Mouse (Mus musculus): Measurements from ENCODE around the gene Tmprss4.
A peak's percentile ranks its signal among the peaks of the same experiment; 100 is the strongest.

Tmprss4 gene

DNA sequence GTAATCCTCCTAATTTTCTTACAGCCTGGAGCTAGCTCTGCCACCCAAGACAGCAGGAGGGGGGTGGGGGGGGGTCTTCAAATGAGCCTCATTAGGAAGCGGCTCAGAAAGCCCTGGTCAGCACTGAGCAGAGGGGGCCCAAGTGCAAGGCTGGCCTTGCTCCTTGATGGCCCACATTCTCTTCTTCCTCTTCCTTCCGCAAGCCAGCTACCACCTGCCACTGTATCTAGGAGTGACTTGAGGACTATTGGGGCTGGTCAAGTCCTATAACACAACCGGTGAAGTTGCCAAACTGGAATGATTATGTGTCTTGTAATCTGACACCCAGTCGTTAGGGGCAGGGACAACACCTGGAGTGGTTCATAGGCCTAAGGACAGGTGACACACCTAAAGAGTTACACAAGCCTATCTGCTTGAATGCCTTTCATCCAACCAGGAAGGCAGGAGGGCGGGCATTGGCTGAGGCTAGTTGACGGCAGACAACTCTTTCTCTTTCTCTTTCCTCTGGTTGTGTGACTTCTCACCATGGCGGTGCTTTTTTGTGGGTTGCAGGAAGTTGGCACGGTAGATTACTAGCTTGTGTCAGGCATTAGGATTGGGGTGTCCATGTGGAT is at the start of gene Tmprss4:
Tmprss4 (minus strand) TSS at position 296 of the 614 bp plus-strand sequence.
- no peak for DNase-seq (ENCODE audit: low read depth, low spot score)

- DNase-seq (ENCODE audit: low read depth, low spot score) = no peak
These were observed 48.5 kb upstream of the Tmprss4 start for GRCm38 (mm10) chr9:45252395-45252794.

DNA sequence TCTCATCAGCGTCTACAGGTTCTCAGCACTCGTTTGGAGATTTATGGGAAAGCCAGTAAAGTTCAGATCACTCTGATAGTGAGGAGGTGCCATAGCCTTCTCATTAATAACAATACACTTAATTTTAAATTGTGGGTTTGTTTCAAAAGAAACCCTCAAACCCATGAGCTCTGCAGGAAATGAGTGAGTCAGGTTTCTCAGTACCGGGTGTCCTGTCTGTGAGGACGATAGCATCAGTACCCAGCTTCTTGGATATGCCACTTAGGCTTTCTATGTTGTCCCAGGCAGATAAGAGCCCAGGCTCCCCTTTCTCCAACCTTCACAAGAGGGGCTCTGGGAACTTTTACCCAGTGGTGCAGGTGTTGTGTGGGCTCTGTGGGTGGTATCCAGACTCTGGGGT is 48.1 kb upstream of the Tmprss4 start:
- DNase-seq (ENCODE audit: low read depth, low spot score) = no peak

DNA sequence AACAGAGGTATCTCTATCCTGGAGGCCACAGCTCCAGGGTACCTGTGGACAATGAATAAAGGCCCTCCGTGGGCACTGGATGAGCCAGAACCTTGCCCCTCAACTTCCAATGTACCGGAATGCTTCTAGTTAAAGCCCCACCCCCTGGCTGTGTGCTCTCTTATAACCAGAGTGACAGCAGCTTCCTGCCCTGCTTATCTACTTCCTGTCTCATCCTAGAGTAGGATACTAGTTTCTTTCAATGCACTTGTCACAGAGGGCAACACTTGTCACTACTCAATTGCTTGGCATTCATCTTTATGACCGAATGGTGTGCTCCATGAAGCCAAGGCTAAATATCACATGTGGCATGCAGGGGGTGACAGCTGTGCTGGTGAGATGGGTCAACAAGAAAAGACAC is 47.4 kb upstream of the Tmprss4 start:
- DNase-seq (ENCODE audit: low read depth, low spot score) = no peak

DNA sequence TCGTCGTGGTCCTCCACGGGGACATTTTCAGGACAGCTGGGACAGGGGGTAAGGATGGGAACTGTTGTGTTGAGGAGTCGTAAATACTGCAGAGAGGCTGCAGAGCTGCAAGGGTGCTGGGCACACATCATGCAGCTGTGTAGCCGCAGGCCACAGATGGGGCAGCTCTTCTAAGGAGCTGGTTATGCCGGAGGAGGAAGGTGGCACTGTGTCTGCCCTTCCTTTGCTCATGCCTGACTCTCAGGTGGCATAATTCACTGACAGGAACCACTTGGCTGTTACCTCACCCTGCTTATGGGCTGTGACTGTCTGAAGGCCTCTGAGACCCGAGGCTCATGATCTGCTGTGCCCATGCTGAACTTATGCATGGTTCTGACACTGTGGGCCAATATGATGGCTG is 46.4 kb upstream of the Tmprss4 start:
- DNase-seq (ENCODE audit: low read depth, low spot score) = no peak

DNA sequence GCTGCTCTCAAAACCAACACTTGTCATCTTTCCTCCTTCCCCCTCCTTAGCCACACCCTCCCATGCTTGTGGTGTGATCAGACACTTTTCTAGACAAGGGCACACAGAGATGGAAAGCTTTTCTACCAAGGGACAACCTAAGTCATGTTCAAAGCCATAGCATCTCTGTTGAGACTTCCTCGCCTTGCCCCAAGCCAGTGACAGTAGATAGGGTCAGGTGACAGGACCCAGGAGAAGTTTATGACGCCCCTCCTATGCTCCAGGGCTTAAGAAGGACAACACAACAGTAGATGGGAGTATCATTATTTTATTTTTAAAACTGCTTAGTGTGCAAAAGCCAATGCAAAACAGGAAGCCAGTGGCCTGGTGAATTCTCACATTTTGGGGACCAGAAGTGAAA is 43.6 kb upstream of the Tmprss4 start:
- no peak for DNase-seq (ENCODE audit: low read depth, low spot score)

GRCm38 (mm10) chr9:45246060-45246459 is 42.2 kb upstream of the Tmprss4 start:
- no peak for DNase-seq (ENCODE audit: low read depth, low spot score)

- no peak for DNase-seq (ENCODE audit: low read depth, low spot score)
These were observed 41.5 kb upstream of the Tmprss4 start for GRCm38 (mm10) chr9:45245432-45245831.

DNA sequence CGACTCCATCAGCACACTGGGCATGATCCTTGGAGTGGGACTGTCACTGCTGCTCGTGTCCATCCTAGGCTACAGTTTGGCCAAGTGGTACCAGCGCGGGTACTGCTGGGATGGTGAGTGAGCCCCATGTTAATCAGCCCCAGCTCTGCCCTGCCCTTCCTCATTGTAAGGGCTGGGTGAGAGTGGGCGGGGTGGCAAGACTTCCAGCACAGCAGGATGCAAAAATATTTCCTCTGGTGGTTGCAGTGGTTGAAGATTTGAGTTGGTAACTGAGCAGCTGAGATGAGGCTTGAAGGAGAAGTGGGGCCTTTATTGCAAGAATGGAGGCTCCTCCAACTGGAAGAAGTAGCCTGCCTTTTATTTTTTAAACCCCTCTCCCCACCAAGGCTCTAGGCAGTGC is 37.5 kb upstream of the Tmprss4 start:
- DNase-seq (ENCODE audit: low read depth, low spot score) = no peak

DNA sequence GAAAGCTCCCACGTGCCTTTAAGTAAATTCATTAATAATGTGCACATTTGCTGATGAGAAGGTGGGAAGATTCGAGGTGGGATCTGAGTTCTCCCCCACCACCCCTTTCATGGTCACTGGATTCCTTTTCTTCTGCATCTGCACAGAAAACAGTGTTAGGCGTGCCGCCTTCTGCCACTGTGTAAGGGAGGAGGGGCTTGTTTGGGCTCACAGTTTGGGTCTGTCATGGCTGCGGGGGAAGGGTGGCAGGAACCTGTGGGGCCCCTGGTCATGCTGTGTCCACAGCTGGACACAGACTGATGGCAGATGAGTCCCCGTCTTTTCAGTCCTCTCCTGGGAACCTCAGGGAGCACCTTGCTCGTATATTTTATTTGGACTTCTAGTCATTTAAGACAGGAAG is 32.9 kb upstream of the Tmprss4 start:
- no peak for DNase-seq (ENCODE audit: low read depth, low spot score)

- no peak for DNase-seq (ENCODE audit: low read depth, low spot score)
These were observed 31.9 kb upstream of the Tmprss4 start for GRCm38 (mm10) chr9:45235668-45236227.

- DNase-seq (ENCODE audit: low read depth, low spot score) = no peak
These were observed 25.5 kb upstream of the Tmprss4 start for GRCm38 (mm10) chr9:45229359-45229758.

DNA sequence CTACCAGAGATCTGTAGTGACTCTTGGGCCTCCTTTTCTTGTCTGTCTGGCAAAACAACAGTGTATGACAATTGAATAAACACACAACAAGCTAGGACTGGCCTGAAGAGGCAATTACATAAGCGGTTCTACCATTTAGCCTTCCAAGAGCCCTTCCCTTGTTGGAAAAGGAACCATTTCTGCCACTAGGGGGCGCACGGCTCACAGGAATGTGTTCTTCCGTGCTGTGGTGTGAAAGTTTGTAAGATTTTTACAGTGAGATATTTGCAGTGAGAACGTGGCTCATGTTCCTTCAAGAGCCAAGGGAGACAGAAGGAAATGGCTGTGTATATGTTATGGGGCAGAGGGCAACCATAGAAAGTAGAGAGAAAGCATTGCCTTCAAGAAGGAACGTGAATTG is 17.7 kb upstream of the Tmprss4 start:
- DNase-seq (ENCODE audit: low read depth, low spot score) = peak; percentile 86

DNA sequence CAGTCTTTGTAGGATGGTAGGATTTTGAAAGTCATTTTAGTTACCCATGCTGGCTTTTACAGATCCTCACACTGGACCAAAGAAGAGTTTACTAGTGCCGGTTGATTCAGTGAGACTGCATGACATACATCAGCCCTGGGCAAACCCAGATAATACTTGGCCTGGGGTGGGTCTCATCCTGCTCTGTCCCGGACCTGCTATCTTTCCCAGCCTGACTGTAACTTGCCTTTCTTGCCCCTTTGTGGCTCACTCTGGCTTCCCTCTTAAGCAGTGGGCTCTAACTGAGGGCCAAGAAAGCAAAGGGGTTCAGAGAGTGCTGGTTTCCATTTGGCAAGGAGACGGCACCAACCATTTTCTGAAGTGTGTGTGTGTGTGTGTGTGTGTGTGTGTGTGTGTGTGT is 15.8 kb upstream of the Tmprss4 start:
- no peak for DNase-seq (ENCODE audit: low read depth, low spot score)

- no peak for DNase-seq (ENCODE audit: low read depth, low spot score)
These were observed 11.8 kb upstream of the Tmprss4 start for GRCm38 (mm10) chr9:45215526-45216179.

GRCm38 (mm10) chr9:45212001-45212400 is 8.1 kb upstream of the Tmprss4 start:
- DNase-seq (ENCODE audit: low read depth, low spot score) = no peak

DNA sequence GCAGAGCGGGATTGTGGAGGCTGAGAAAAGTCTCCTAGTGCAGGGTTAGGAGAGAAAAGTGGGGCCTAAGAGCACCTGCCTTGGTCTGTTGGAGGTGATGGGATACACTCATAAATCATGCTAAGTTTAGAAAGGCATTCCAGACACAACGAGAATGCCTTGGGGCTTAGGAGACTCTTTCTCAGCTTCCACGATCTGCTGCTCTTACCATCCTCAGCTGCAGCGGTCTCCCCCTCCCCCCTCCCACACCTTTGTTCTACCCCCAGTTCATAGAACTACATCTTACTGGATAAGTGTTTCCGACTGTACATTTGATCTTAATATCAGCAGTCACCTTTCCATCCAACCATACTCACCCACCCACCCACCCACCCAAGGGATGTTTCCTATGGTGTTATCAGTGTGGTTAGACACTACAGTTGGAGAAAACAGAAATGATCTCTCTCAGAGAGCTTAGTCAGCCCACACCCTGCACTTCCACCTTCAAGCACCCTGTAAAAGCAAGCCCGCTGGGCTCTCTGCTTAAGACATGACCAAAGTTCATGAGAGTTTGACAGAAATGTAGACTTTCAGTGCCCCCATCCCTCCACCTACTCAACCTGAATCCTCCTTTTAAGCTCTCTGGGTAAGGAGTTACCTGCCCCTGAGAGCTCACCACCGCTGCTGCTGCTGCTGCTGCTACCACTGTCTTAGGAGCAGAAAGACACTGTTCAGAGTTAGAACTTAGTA is 3.3 kb upstream of the Tmprss4 start:
- no peak for DNase-seq (ENCODE audit: low read depth, low spot score)

DNA sequence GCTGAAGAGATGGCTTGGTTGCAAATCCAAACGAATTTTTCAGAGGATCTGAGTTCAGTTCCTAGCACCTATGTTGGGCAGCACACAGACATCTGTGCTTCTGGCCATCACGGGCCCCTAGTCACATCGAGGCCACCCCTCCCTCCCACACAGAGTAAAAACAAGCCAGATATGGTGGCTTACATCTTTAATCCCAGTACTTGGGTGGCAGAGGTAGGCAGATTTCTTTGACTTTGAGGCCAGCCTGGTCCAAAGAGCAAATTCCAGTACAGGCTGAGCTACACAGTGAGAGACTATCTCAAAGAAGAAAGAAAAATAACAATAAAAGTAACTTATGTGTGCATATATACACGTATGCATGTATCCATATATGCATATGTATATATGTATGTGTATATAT is 2.2 kb upstream of the Tmprss4 start:
- no peak for DNase-seq (ENCODE audit: low read depth, low spot score)

DNA sequence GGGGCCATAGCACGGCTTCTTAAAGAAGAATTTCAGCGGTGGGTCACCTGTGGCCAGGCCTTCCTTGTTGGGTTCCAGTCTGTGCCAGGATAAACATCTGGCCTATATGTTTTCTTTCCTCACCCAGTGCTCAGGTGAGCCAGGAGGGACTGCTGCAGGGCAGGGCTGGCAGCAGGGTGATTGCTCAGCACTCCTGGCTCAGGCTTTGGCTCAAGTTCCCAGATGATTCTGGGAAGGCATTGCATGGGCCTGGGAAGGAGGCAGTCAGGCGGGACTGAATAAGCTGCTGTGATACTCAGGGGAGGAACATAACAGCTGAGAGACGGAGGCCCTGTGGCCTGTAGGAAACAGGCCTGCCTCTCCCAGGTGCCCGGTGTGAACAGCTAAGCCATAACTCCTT is 1.3 kb upstream of the Tmprss4 start:
- no peak for DNase-seq (ENCODE audit: low read depth, low spot score)

DNA sequence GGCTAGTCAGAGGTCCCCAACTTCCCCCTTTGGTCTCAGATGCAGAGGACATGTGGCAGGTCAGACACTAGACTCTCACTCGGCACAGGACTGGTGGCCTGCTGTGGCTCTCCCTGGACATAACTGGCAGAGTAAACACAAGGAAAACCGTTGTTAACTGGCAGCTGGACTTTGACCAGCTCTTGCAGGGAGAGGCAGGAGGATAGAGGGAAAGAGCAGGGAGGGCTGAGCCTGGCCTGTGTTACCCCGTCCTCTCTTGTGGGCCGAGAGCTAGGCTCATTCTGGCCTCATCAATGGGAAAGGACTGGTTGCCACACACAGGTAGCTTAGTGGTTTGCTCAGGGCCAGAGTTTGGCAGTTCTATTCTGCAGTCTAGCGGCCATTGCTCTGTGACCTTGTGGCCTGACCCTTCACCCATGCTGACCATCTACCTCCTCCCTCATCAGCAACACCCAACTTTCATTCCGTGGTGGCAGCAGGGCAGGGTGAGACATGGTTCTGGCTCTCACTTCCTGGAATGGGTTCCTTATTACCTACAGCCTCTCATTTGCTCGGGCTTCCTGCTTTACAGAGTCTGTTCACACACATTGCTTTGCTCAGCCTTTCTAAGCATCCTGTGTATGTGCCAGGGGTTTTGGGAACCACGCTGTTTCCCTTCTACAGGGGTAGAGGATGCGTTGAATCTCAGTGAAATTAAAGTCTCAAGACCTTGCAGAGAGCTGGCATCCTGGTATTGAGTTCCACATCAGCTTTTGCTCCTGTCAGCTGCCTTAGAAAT is 1.7 kb downstream of the Tmprss4 start:
- DNase-seq (ENCODE audit: low read depth, low spot score) = no peak

GRCm38 (mm10) chr9:45201319-45201947 is 2.5 kb downstream of the Tmprss4 start:
- DNase-seq (ENCODE audit: low read depth, low spot score) = no peak
